Mouse (Mus musculus): ENCODE measurements around the gene Gm5662. TPM values are rescaled to one million over a fixed set of nuclear protein-coding genes. Genes with fewer than 3 reads are reported as not detected.
"Not testable (repeated sequence)": the region's sequence is repeated elsewhere in the genome, so short reads cannot be mapped to it uniquely, and the experiment has no call there.

The Gm5662 gene
- total RNA-seq (2015), result not detected in 2 replicates
- not detected in 2 replicates for total RNA-seq (2017)

- ATAC-seq (ENCODE audit: poor library complexity, severe bottlenecking), result not testable (repeated sequence)
Observed at GRCm38 (mm10) chr12:88274400-88274799, at the start of gene Gm5662. TSS of gene Gm5662 (minus strand) at chr12:88274500.

- ATAC-seq (ENCODE audit: poor library complexity, severe bottlenecking), result not testable (repeated sequence)
Observed at GRCm38 (mm10) chr12:88323926-88324325, 49.6 kb upstream of the Gm5662 start, which contains the start of gene Gm5039. TSS of gene Gm5039 (minus strand) at chr12:88324026.

GRCm38 (mm10) chr12:88314556-88314955 lies 40.3 kb upstream of the Gm5662 start:
- no peak for ATAC-seq (ENCODE audit: poor library complexity, severe bottlenecking)

- not testable (repeated sequence) for ATAC-seq (ENCODE audit: poor library complexity, severe bottlenecking)
Observed at GRCm38 (mm10) chr12:88297171-88297570, 22.9 kb upstream of the Gm5662 start.

- not testable (repeated sequence) for ATAC-seq (ENCODE audit: poor library complexity, severe bottlenecking)
Observed at GRCm38 (mm10) chr12:88293082-88293481, 18.8 kb upstream of the Gm5662 start.

GRCm38 (mm10) chr12:88285224-88285623 lies 10.9 kb upstream of the Gm5662 start:
- ATAC-seq (ENCODE audit: poor library complexity, severe bottlenecking), result not testable (repeated sequence)

DNA sequence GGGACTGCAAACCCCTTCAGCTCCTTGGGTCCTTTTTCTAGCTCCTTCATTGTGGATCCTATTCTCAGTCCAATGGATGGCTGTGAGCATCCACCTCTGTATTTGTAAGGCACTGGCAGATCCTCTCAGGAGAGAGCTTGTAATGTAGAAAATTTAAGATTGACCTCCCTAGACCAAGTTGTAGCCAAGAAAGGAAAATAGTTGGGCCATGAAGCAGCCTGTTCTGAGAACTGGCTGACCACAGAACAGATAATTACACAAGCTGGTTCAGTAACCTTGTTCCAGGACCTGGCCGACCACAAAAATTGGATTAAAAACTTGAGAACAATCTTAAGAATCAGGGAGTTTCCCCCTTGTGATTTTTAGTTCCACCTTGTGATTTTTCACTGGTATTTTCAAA lies 17.1 kb downstream of the Gm5662 start:
- ATAC-seq (ENCODE audit: poor library complexity, severe bottlenecking), result no peak

DNA sequence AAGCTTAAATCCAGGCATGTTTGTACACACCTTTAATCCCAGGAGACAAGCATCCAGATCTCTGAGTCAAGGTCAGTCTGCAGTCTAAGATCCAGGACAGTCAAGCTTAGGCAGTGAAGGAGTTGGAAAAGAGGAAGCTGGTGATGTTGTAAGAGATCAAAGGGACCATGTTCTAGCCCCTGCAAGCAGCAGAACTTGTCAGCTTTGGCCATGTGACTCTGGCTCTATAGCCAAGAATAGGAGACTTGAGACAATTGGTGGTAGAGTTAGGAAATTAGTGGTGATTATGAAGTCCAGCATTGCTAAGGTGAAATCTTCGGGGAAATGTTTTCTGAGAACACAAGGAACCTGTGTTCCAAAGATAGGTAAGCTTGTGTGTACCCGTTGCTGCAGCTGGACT lies 18.4 kb downstream of the Gm5662 start:
- ATAC-seq (ENCODE audit: poor library complexity, severe bottlenecking), result not testable (repeated sequence)

- ATAC-seq (ENCODE audit: poor library complexity, severe bottlenecking), result not testable (repeated sequence)
Observed at GRCm38 (mm10) chr12:88250000-88250399, 24.3 kb downstream of the Gm5662 start, which contains the start of gene Gm8332. TSS of gene Gm8332 (minus strand) at chr12:88250100.

GRCm38 (mm10) chr12:88245786-88246185 lies 28.5 kb downstream of the Gm5662 start:
- not testable (repeated sequence) for ATAC-seq (ENCODE audit: poor library complexity, severe bottlenecking)

GRCm38 (mm10) chr12:88242940-88243339 lies 31.4 kb downstream of the Gm5662 start:
- not testable (repeated sequence) for ATAC-seq (ENCODE audit: poor library complexity, severe bottlenecking)

Other genes with a start within 250 kb of the Gm5662 start
- not detected in 2 replicates for gene Gm2056, start 247.5 kb downstream of the Gm5662 start, total RNA-seq (2015)
- not detected in 2 replicates for gene Gm2056, start 247.5 kb downstream of the Gm5662 start, total RNA-seq (2017)
- not detected in 2 replicates for gene Gm16368, start 190.8 kb downstream of the Gm5662 start, total RNA-seq (2015)
- not detected in 2 replicates for gene Gm16368, start 190.8 kb downstream of the Gm5662 start, total RNA-seq (2017)
- gene Gm10436, start 92.4 kb downstream of the Gm5662 start, total RNA-seq (2015), result not detected in 2 replicates
- not detected in 2 replicates for gene Gm10436, start 92.4 kb downstream of the Gm5662 start, total RNA-seq (2017)
- gene Gm8332, start 24.4 kb downstream of the Gm5662 start, total RNA-seq (2015), result not detected in 2 replicates
- gene Gm8332, start 24.4 kb downstream of the Gm5662 start, total RNA-seq (2017), result not detected in 2 replicates
- gene Gm5039, start 49.5 kb upstream of the Gm5662 start, total RNA-seq (2015), result not detected in 2 replicates
- gene Gm5039, start 49.5 kb upstream of the Gm5662 start, total RNA-seq (2017), result not detected in 2 replicates
- gene Adck1, start 86.1 kb upstream of the Gm5662 start, total RNA-seq (2015), result 5.1 and 6.8 TPM in 2 replicates
- 9.0 and 13.2 TPM in 2 replicates for gene Adck1, start 86.1 kb upstream of the Gm5662 start, total RNA-seq (2017)